Mouse (Mus musculus) lung, embryonic 15.5 days (tissue): ENCODE measurements around the gene B230104I21Rik. TPM values are rescaled to one million over a fixed set of nuclear protein-coding genes. Genes with fewer than 3 reads are reported as not detected.

Source experiments
- ATAC-seq: fragments of 200-750 bp; cut with Nextera tagmentation; 2 replicates; pipeline ENCODE4 v1.8.0; 2017; ENCODE audit warnings: moderate number of reproducible peaks, borderline replicate concordance; ENCODE audit not compliant: low FRiP score, low TSS enrichment; ENCODE audit errors: extremely low read depth
- H3K27ac ChIP-seq: fragments of 300-500 bp; sonication (generic); 2 replicates; pipeline ENCODE4 v1.5.1; 2015; ENCODE audit warnings: moderate library complexity, mild to moderate bottlenecking, inconsistent platforms
- H3K27me3 ChIP-seq: fragments of 300-500 bp; sonication (generic); 2 replicates; pipeline ENCODE4 v1.6.1; 2015; ENCODE audit warnings: inconsistent platforms
- H3K36me3 ChIP-seq: fragments of 300-500 bp; sonication (generic); 2 replicates; pipeline ENCODE4 v1.6.1; 2015; ENCODE audit warnings: inconsistent platforms
- H3K4me1 ChIP-seq: fragments of 300-500 bp; sonication (generic); 2 replicates; pipeline ENCODE4 v1.6.1; 2015; ENCODE audit warnings: inconsistent platforms
- H3K4me2 ChIP-seq: fragments of 300-500 bp; sonication (generic); 2 replicates; pipeline ENCODE4 v1.6.1; 2015; ENCODE audit warnings: inconsistent platforms, mild to moderate bottlenecking, moderate library complexity
- H3K4me3 ChIP-seq: fragments of 300-500 bp; sonication (generic); 2 replicates; pipeline ENCODE4 v1.5.1; 2015; ENCODE audit warnings: mild to moderate bottlenecking, inconsistent platforms
- H3K9ac ChIP-seq: fragments of 300-500 bp; sonication (generic); 2 replicates; pipeline ENCODE4 v1.6.1; 2015; ENCODE audit warnings: inconsistent platforms
- H3K9me3 ChIP-seq: fragments of 300-500 bp; sonication (generic); 2 replicates; pipeline ENCODE4 v1.6.1; 2016; ENCODE audit warnings: inconsistent platforms
- whole genome bisulfite sequencing: fragments of 180-500 bp; shearing (Covaris S2); methylation state at CpG from one replicate; pipeline ENCODE4 v1.1.7; 2015; 5-methylcytosine and 5-hydroxymethylcytosine counted together
- polyA plus RNA-seq: library from polyadenylated mRNA; unstranded; fragments of >200 nt; fragmentation: Nextera tagmentation; extraction: Ambion mirVana; gene quantifications from 2 replicates; pipeline ENCODE4 v1.2.1, GENCODE M21; 2015

B230104I21Rik gene
- polyA plus RNA-seq, 1 experiment from 2014 or later, result not detected

DNA sequence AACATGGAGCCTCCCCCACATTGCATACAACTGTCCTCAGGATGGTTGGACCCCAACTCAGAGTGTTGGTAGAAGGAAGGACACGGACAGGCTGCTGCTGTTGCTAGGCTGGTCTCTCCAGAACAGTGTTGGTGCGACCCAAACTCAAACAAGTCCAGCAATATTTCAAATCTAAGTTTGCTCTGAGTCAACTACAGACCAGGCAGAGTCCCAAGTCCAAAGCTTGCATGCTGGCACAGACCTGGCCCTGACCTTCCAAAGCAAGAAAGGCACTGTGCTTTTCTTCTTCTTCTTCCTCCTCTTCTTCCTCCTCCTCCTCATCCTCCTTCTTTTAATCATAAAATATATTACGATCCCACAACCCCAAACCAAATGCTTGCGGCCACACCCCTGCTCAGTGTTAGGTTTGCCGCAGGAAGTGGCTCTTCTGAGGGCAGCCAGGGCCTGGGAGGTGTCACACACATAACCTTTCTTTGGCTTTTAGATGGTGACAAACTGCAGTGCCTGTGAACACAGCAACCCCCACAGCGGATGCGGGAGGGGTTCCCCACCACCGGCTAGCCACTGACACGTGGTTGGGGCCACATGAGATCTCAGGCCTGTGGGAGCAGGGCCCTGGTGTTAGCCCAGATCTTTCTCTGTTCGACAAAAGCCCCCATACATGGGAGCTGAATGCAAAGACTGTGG, 40.2 kb downstream of the B230104I21Rik start:
- Histone ChIP-seq H3K9me3 (no peaks in the 10 kb centered on the region), H3K9ac (no peak overlapping the region), H3K4me3 (no peak overlapping the region), H3K36me3 (no peaks in the 10 kb centered on the region), H3K27me3 (no peaks in the 10 kb centered on the region), H3K4me2 (no peak overlapping the region), H3K27ac (no peak overlapping the region), H3K4me1 (no peaks in the 10 kb centered on the region; the same call in 1 of the 2 replicates)
- no peak for ATAC-seq
- WGBS, result 77% methylated on average over 10 of the region's 10 CpGs

DNA sequence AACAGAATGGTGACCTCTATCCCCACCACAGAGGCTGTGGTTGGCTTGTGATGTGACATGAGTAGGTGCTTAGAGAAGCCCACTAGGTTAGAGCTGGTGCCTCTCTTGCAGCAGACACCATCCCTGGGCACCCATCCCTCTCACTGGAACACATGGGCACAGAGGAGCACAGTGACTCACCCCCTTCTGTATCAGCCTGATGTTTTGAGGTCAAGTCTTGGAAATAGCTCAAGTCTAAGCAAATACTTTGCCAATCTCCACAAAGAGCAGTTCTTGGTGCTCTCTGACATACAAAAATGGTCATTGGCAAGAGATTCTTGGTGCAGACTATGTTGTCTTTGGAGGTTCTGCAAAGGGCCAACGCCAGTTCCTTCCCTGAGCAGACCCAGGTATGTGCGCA, 42.9 kb downstream of the B230104I21Rik start:
- WGBS, result 95% methylated on average over 2 of the region's 2 CpGs
- H3K4me1 ChIP-seq, result no peaks in the 10 kb centered on the region
- no peak for ATAC-seq
- no peak overlapping the region for H3K4me3 ChIP-seq
- no peaks in the 10 kb centered on the region for H3K27me3 ChIP-seq
- H3K27ac ChIP-seq, result no peak overlapping the region
- no peaks in the 10 kb centered on the region for H3K9me3 ChIP-seq
- H3K4me2 ChIP-seq, result no peak overlapping the region
- H3K36me3 ChIP-seq, result no peaks in the 10 kb centered on the region
- no peak overlapping the region for H3K9ac ChIP-seq

DNA sequence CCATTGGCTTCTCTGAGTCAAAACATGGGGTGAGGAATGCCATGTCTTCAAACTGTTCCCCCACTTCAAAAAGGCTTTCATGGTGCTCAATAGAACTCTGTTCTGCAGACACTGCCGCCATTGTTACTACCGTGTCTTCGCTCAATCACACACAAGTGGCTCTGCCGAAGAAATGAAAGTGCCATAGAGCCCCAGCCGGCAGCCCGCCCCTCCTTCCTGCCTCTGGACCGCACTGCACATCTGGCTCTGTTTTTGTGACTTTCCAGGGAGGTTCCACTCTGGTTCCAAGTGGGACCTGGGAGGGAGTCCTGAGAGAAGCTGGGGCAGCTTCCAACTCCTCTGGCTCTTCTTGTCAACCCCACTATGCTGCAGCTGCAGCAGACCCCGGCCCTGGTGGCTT, 49.3 kb downstream of the B230104I21Rik start:
- no peak overlapping the region for H3K9ac ChIP-seq
- WGBS, result 46% methylated on average over 8 of the region's 8 CpGs
- H3K4me3 ChIP-seq, result no peak overlapping the region
- H3K9me3 ChIP-seq, result no peaks in the 10 kb centered on the region
- H3K27me3 ChIP-seq, result no peaks in the 10 kb centered on the region
- no peak overlapping the region for H3K4me2 ChIP-seq
- peaks cover 31% of the 10 kb centered on the region for H3K4me1 ChIP-seq
- H3K27ac ChIP-seq, result no peak overlapping the region
- H3K36me3 ChIP-seq, result no peaks in the 10 kb centered on the region
- no peak for ATAC-seq

DNA sequence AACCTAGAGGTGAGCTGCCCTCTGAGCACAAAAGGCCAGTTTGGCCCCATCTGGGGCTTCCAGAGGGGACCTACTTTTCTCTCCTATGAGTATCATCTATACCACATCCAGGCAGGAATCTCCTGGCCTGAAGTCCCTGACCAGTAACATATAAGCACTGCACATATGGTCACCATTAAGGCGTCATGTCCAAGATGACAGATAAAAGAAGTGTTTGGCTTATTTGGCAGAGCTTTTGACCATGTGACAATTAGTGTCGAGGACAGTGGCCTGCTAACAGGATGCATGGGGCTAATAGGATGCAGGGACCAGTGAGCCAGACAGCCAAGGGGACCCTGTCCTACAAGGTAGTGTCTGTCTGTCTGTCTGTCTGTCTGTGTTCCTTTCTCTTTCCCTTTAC, 50.0 kb downstream of the B230104I21Rik start:
- Histone ChIP-seq H3K4me1 (peaks cover 37% of the 10 kb centered on the region), H3K27me3 (no peaks in the 10 kb centered on the region), H3K9me3 (no peaks in the 10 kb centered on the region), H3K4me2 (no peak overlapping the region), H3K36me3 (no peaks in the 10 kb centered on the region), H3K27ac (no peak overlapping the region), H3K9ac (no peak overlapping the region), H3K4me3 (no peak overlapping the region)
- no peak for ATAC-seq
- 18% methylated on average over 2 of the region's 2 CpGs for WGBS

DNA sequence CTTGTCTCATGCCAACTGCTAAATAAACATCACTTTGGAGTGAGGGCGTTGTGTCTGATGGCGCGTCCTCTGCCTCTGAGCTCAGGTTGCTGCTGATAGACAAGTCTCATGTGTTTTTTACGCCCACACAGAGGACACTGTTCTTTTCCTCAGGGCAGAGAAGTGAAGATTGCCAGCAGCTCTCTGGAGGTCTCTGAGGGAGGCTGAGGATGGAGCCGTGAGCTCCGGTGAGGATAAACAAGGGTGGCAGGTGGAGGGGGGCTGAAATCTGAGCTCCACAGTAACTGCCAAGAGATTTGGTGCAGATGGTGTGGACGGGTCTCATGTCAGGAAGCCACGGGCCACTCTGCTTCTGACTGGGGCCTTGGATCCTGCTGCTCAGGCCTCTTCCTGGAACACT, 50.9 kb downstream of the B230104I21Rik start:
- 24% methylated on average over 8 of the region's 8 CpGs for WGBS
- Histone ChIP-seq H3K9ac (no peak overlapping the region), H3K4me1 (peaks cover 42% of the 10 kb centered on the region), H3K27me3 (no peaks in the 10 kb centered on the region), H3K27ac (no peak overlapping the region), H3K9me3 (no peaks in the 10 kb centered on the region), H3K36me3 (no peaks in the 10 kb centered on the region), H3K4me3 (no peak overlapping the region), H3K4me2 (no peak overlapping the region)
- no peak for ATAC-seq

DNA sequence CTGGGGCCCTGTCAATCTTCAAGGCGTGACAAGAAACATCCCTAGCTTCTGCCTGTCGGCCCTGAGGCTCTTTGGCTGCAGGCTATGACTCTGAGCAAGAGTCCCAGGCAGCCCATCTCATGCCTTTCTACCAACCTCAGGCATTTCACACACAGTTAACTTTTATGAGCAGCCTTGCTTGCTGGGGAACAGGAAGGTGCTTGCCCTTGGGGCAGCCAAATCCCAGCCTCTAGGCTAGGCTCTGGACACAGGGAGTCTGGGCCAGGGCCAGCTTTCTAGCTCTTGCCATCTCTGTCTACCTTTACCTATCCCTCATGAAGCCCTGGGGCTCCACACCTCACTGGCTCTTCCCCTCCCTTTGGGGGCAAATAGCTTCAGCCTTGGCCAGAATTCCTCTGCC, 53.7 kb downstream of the B230104I21Rik start:
- no peak overlapping the region for H3K9ac ChIP-seq
- H3K4me3 ChIP-seq, result no peak overlapping the region
- H3K36me3 ChIP-seq, result no peaks in the 10 kb centered on the region
- no peaks in the 10 kb centered on the region for H3K27me3 ChIP-seq
- H3K4me2 ChIP-seq, result no peak overlapping the region
- H3K4me1 ChIP-seq, result peaks cover 52% of the 10 kb centered on the region
- H3K27ac ChIP-seq, result no peak overlapping the region
- WGBS, result 85% methylated on average over 2 of the region's 2 CpGs
- no peak for ATAC-seq
- H3K9me3 ChIP-seq, result no peaks in the 10 kb centered on the region

DNA sequence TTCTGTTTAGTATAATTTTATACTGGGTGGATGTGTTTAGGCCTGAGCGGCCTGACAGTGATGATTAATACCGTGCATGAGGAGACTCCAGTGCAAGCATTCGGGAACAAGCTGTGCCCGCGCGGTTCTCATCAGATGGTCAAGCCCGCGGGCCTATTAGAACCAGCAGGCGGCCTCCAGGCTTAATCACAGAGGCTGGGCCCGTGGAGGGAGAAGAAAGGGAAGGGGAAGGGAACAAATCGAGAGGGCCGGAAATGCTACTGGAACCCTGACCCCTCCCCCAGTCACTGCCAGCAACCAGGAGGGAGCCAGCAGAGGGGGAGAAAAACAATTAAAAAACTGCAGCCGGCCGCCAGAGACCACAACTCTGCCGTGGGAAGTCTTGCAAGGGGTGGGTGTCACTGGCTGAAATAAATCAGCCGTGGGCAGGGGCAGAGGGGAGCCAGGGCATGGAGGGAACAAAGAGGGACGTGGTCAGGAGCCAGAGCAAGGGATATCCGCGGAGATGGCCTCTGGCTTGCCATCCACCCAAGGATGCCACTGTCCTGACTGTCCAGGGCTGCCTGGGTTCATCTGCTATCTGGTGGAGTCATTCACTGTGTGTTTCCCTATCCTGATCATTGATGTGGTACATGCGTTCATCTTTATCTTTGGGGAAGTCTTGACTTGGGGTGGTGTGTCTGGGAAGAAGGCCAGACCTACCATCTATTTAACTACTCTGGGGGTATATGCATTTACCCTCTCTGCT, 54.6 kb downstream of the B230104I21Rik start:
- ATAC-seq, result peak; percentile 53; the same call in 1 of the 2 replicates
- H3K4me1 ChIP-seq, result peaks cover 44% of the 10 kb centered on the region
- no peaks in the 10 kb centered on the region for H3K9me3 ChIP-seq
- H3K4me3 ChIP-seq, result no peak overlapping the region
- H3K27ac ChIP-seq, result peak overlapping the region; percentile 42; the same call in 1 of the 2 replicates
- 26% methylated on average over 20 of the region's 20 CpGs for WGBS
- peak overlapping the region; percentile 20; the same call in 1 of the 2 replicates for H3K4me2 ChIP-seq
- H3K27me3 ChIP-seq, result no peaks in the 10 kb centered on the region
- no peak overlapping the region for H3K9ac ChIP-seq
- no peaks in the 10 kb centered on the region for H3K36me3 ChIP-seq

DNA sequence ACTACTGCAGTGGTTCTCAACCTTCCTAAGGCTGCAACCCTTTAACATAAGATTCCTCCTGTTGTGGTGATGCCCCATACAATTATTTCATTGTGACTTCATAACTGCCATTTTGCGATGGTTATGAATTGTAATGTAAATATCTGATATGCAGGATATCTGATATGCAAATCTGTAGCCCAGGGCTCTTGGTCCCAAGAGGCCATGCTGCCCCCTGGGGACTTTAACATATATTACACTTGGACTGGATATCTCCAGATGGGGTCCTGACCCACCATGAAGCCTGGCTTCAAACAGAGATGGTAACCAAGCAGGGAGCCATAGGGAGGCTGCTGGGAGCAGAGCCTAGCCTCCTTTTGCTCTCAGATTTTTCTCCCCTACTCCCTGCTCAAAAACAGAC, 56.7 kb downstream of the B230104I21Rik start:
- Histone ChIP-seq H3K36me3 (no peaks in the 10 kb centered on the region), H3K27ac (no peak overlapping the region), H3K27me3 (no peaks in the 10 kb centered on the region), H3K9ac (no peak overlapping the region), H3K4me2 (no peak overlapping the region), H3K9me3 (no peaks in the 10 kb centered on the region), H3K4me3 (no peak overlapping the region), H3K4me1 (peaks cover 28% of the 10 kb centered on the region)
- 45% methylated on average over 1 of the region's 1 CpGs for WGBS
- ATAC-seq, result no peak

DNA sequence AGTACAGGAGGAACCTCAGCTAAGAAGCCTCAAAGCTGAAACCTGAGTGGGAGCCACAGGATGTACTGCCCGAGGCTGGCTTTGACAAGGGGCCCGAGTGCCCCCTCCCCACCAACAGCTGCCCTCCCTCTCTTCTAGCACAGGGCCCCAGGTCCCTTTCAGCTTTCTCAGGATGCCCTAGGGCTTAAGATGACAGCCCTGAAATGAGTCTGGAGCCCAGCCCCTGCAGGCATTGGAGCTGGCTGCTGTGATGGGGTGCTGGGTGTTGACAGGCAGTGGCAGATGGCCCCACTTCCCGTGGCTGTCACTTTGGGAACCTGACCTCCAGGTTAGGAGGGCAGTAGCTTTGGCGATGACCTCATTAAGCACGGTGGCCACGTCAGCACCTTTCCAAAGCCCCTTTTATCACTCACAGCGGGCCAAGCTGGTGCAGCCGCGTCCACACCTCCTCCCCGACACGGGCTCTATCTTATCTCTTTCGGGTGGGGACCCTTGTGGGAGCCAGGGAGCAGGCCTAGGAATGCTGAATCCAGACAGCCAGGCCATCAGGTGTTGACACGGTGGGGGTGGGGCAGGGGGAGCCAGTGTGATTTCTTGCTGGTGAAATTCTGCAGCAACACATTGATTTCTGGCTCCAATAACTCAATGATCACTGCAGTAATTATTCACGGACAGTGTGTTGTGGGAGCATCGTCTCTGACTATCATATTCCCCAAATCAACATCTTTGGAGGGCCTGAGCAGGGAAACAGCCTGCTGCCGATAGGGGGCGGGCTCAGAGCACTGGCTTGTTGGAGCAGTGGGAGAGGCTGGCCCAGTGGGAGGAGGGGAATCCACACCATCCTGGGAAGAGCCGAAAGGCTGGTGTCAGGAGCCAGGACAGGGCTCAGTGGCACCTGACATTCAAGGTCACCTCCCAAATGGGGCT, 57.5 kb downstream of the B230104I21Rik start:
- Histone ChIP-seq H3K9ac (no peak overlapping the region), H3K27me3 (no peaks in the 10 kb centered on the region), H3K4me3 (no peak overlapping the region), H3K27ac (no peak overlapping the region), H3K4me2 (no peak overlapping the region), H3K4me1 (peaks cover 28% of the 10 kb centered on the region), H3K36me3 (no peaks in the 10 kb centered on the region), H3K9me3 (no peaks in the 10 kb centered on the region)
- ATAC-seq, result no peak
- 18% methylated on average over 18 of the region's 18 CpGs for WGBS

DNA sequence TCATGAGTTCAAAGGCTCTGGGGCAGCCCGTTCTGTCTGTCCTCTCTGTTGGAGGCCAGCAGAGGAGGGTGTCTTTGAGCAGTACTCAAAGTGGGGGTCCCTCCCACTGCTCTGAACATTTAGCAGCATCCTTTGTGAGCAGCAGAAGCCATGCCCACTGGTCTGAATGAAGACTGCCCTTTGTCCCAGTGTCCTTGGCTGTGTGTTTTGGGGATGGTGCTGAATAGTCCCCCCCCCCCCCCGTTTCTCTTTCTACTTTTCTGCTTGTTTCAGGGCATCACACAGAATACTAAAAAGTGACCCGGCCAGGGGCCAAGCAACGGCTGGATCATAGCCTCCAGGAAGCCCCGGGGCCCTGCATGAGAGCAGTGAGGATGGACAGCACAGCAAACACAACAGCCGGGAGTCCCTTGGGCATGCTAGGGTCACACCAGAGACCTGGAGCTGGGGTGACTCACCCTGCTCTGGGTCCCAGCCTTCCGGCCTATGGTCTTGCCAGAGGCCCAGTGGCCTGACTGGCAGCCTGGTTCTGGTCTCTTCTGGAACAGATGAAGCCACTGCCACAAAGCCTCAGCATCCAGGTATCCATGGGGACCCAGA, 58.3 kb downstream of the B230104I21Rik start:
- Histone ChIP-seq H3K4me1 (peaks cover 28% of the 10 kb centered on the region), H3K9ac (no peak overlapping the region), H3K27me3 (no peaks in the 10 kb centered on the region), H3K9me3 (no peaks in the 10 kb centered on the region), H3K27ac (no peak overlapping the region), H3K4me2 (no peak overlapping the region), H3K4me3 (no peak overlapping the region), H3K36me3 (no peaks in the 10 kb centered on the region)
- ATAC-seq, result no peak
- 67% methylated on average over 7 of the region's 7 CpGs for WGBS

DNA sequence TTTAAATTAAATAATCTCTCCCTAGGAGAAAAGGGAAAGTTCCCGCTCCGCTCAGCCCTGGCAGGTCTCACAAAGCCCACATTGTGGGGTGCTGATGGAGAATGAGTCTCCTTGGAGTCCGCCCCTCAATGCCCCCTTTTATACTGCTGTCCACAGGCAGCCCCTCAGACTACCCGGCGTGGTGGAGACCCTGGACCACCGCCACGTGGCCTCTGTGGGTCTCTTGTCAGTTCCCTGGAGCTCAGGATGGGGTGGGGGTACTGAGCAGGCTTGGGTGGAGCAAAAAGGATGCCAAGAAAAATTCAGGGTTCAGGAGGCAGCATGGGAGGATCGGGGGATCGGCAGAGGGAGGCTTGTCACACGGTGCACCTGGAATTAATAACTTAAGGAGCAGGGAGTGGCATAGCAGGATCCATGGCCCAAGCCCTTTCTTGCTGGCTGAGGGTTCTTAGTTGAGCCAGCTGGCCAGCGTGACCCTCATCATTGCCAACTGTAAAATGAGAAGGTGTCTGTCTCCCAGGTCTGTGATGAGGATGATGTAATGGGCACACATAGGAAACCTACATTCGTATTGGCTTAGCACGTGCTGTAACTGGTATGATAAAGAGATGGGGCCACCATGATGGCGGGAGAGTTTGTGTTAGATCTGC, 60.9 kb downstream of the B230104I21Rik start:
- no peak overlapping the region for H3K27ac ChIP-seq
- peaks cover 27% of the 10 kb centered on the region for H3K4me1 ChIP-seq
- no peaks in the 10 kb centered on the region for H3K9me3 ChIP-seq
- no peaks in the 10 kb centered on the region for H3K36me3 ChIP-seq
- no peak overlapping the region for H3K4me3 ChIP-seq
- whole genome bisulfite sequencing, result 84% methylated on average over 14 of the region's 14 CpGs
- H3K27me3 ChIP-seq, result no peaks in the 10 kb centered on the region
- H3K4me2 ChIP-seq, result no peak overlapping the region
- no peak for ATAC-seq
- H3K9ac ChIP-seq, result no peak overlapping the region
